Mouse (Mus musculus) ES-E14 (cell line): Measurements from ENCODE around the gene Slit3. TPM values are rescaled to one million over a fixed set of nuclear protein-coding genes. Genes with fewer than 3 reads are reported as not detected.

Source experiments
- DNase-seq: peaks from one replicate; pipeline ENCODE4 v3.0.0-alpha.2; 2013; ENCODE audit warnings: low read depth, low spot score
- H3K27ac ChIP-seq: 2 replicates; pipeline ENCODE4 v1.5.1; 2012; ENCODE audit warnings: low read depth, mild to moderate bottlenecking, low read length, moderate library complexity, mixed read lengths; ENCODE audit not compliant: poor library complexity, insufficient read depth, severe bottlenecking
- H3K36me3 ChIP-seq: 2 replicates; pipeline ENCODE4 v1.6.1; 2012; ENCODE audit warnings: mild to moderate bottlenecking, low read length, moderate library complexity, mixed read lengths; ENCODE audit not compliant: control insufficient read depth, poor library complexity, insufficient read depth, severe bottlenecking
- H3K4me1 ChIP-seq, 2 experiments: fragments of 150-350 bp in 1 of 2; sonication (generic) in 1 of 2; 2 replicates each; pipeline ENCODE4 v1.6.1; 2012; ENCODE audit warnings: low read length in 2 of 2, mild to moderate bottlenecking in 1 of 2, mixed read lengths in 1 of 2; ENCODE audit not compliant: control insufficient read depth in 2 of 2, insufficient read depth in 2 of 2, poor library complexity in 1 of 2
- H3K4me3 ChIP-seq, 2 experiments: fragments of 150-350 bp in 1 of 2; sonication (generic) in 1 of 2; 2 replicates each; pipeline ENCODE4 v1.5.1; 2012; ENCODE audit warnings: low read length in 2 of 2, low read depth in 1 of 2, mild to moderate bottlenecking in 1 of 2, mixed read lengths in 1 of 2; ENCODE audit not compliant: insufficient read depth in 1 of 2, poor library complexity in 1 of 2, severe bottlenecking in 1 of 2
- H3K9ac ChIP-seq: 2 replicates; pipeline ENCODE4 v1.6.1; 2012; ENCODE audit warnings: low read depth, mild to moderate bottlenecking, low read length, mixed read lengths; ENCODE audit not compliant: poor library complexity, insufficient read depth, severe bottlenecking
- H3K9me3 ChIP-seq: fragments of 150-350 bp; sonication (generic); 2 replicates; pipeline ENCODE4 v1.6.1; 2012; ENCODE audit warnings: low read depth, mild to moderate bottlenecking, low read length; ENCODE audit not compliant: control insufficient read depth, insufficient read depth
- CHD2 ChIP-seq: IDR thresholded peaks from 2 replicates; pipeline ENCODE4 v1.6.1; 2014; ENCODE audit warnings: mild to moderate bottlenecking, low read depth, low read length, inconsistent platforms
- HCFC1 ChIP-seq: IDR thresholded peaks from 2 replicates; pipeline ENCODE4 v1.6.1; 2012; ENCODE audit warnings: low read length, inconsistent platforms, borderline replicate concordance; ENCODE audit not compliant: insufficient read depth
- MAFK ChIP-seq: IDR thresholded peaks from 2 replicates; pipeline ENCODE4 v1.6.1; 2014; ENCODE audit warnings: mild to moderate bottlenecking, low read depth, low read length, inconsistent platforms; ENCODE audit not compliant: insufficient read depth
- ZC3H11A ChIP-seq: IDR thresholded peaks from 2 replicates; pipeline ENCODE4 v1.6.1; 2012; ENCODE audit warnings: low read depth, mild to moderate bottlenecking, inconsistent platforms, low read length, borderline replicate concordance
- ZNF384 ChIP-seq: IDR thresholded peaks from 2 replicates; pipeline ENCODE4 v1.6.1; 2012; ENCODE audit warnings: low read depth, low read length, inconsistent platforms
- in situ Hi-C, 2 experiments: fragments of 600-800 bp; cut with MboI; formaldehyde crosslinking; loops; one replicate each; pipeline ENCODE4 v1.15.1; 2025; ENCODE audit warnings: low sequenced_read_pairs in 2 of 2, inconsistent platforms in 1 of 2; ENCODE audit not compliant: unreplicated experiment in 2 of 2
- total RNA-seq: library from RNA; depleted of rRNA; stranded (reverse); fragments of 300-350 nt; gene quantifications from 2 replicates; pipeline ENCODE4 v1.2.3, GENCODE M21; 2012

Slit3 gene
- total RNA-seq, 1 experiment, result 3.7 TPM

GRCm38 (mm10) chr11:35318433-35319020, 197.5 kb downstream of the Slit3 start:
- H3K4me3 ChIP-seq, result no peak overlapping the region
- H3K9ac ChIP-seq, result no peak overlapping the region
- in situ Hi-C loops, result no loop called here
- TF ChIP-seq HCFC1 (no peak), ZC3H11A (no peak), MAFK (no peak), ZNF384 (no peak), CHD2 (no peak)
- H3K9me3 ChIP-seq, result no peaks in the 10 kb centered on the region
- no peak for DNase-seq
- no peaks in the 10 kb centered on the region; a peak in 1 of 4 replicates for H3K4me1 ChIP-seq
- H3K27ac ChIP-seq, result no peak overlapping the region
- H3K36me3 ChIP-seq, result no peaks in the 10 kb centered on the region

GRCm38 (mm10) chr11:35320518-35320917, 199.5 kb downstream of the Slit3 start:
- TF ChIP-seq CHD2, result no peak
- TF ChIP-seq ZC3H11A, result no peak
- TF ChIP-seq ZNF384, result no peak
- no peak for TF ChIP-seq HCFC1
- TF ChIP-seq MAFK, result no peak
- in situ Hi-C loops, result no loop called here
- Histone ChIP-seq H3K9ac (no peak overlapping the region), H3K4me1 (no peaks in the 10 kb centered on the region), H3K36me3 (no peaks in the 10 kb centered on the region), H3K9me3 (no peaks in the 10 kb centered on the region), H3K4me3 (no peak overlapping the region), H3K27ac (no peak overlapping the region)
- no peak for DNase-seq

GRCm38 (mm10) chr11:35324397-35324796, 203.4 kb downstream of the Slit3 start:
- no peak overlapping the region for H3K9ac ChIP-seq
- in situ Hi-C loops, result no loop called here
- no peak for DNase-seq
- H3K9me3 ChIP-seq, result no peaks in the 10 kb centered on the region
- no peak overlapping the region for H3K27ac ChIP-seq
- no peak overlapping the region for H3K4me3 ChIP-seq
- H3K36me3 ChIP-seq, result no peaks in the 10 kb centered on the region
- no peak for TF ChIP-seq CHD2
- TF ChIP-seq ZNF384, result no peak
- TF ChIP-seq MAFK, result no peak
- peaks cover 0 to 5% of the 10 kb centered on the region in 2 experiments; a peak in 1 of 4 replicates for H3K4me1 ChIP-seq

GRCm38 (mm10) chr11:35325131-35325995, 204.3 kb downstream of the Slit3 start:
- Histone ChIP-seq H3K9me3 (no peaks in the 10 kb centered on the region), H3K4me1 (peaks cover 0 to 5% of the 10 kb centered on the region in 2 experiments; a peak in 1 of 4 replicates), H3K9ac (no peak overlapping the region), H3K27ac (no peak overlapping the region), H3K4me3 (no peak overlapping the region), H3K36me3 (no peaks in the 10 kb centered on the region)
- TF ChIP-seq ZNF384 (no peak), HCFC1 (no peak), CHD2 (no peak), ZC3H11A (no peak), MAFK (no peak)
- no peak for DNase-seq
- in situ Hi-C loops, result no loop called here
